Mouse (Mus musculus): ENCODE measurements at regions not wholly inside any gene's neighbourhood (a gene's known extent, or its start where the extent isn't known, plus 50 kb on each side); places are given as distances from the start of the nearest gene placed in this dataset.
"Not testable (repeated sequence)": the region's sequence is repeated elsewhere in the genome, so short reads cannot be mapped to it uniquely, and the experiment has no call there.

GRCm38 (mm10) chr10:111594651-111595050 lies 88.6 kb downstream of the Phlda1 start:
- Histone ChIP-seq H3K36me3 (no peaks in the 10 kb centered on the region), H3K4me1 (peaks cover 47% of the 10 kb centered on the region), H3K27me3 (no peaks in the 10 kb centered on the region), H3K4me3 (peak overlapping the region; percentile 19), H3K9me3 (no peaks in the 10 kb centered on the region), H3K9ac (no peak overlapping the region), H3K4me2 (peak overlapping the region; percentile 47), H3K27ac (peak overlapping the region; percentile 66)
- WGBS: 15% methylated on average over 10 of the region's 10 CpGs
- ATAC-seq (ENCODE audit: borderline replicate concordance, extremely low read depth, low FRiP score, low TSS enrichment): peak; percentile 82

GRCm38 (mm10) chr10:111595513-111595995 lies 89.5 kb downstream of the Phlda1 start:
- 9% methylated on average over 8 of the region's 8 CpGs for WGBS
- H3K4me3 ChIP-seq: no peak overlapping the region; the same call in 1 of the 2 replicates
- H3K36me3 ChIP-seq: no peaks in the 10 kb centered on the region
- no peak overlapping the region for H3K9ac ChIP-seq
- no peaks in the 10 kb centered on the region for H3K9me3 ChIP-seq
- H3K4me1 ChIP-seq: peaks cover 56% of the 10 kb centered on the region
- peak; percentile 73 for ATAC-seq (ENCODE audit: borderline replicate concordance, extremely low read depth, low FRiP score, low TSS enrichment)
- H3K27me3 ChIP-seq: no peaks in the 10 kb centered on the region
- peak overlapping the region; percentile 66; the same call in 1 of the 2 replicates for H3K27ac ChIP-seq
- peak overlapping the region; percentile 47 for H3K4me2 ChIP-seq

- H3K9ac ChIP-seq: no peak overlapping the region
- no peaks in the 10 kb centered on the region for H3K9me3 ChIP-seq
- 78% methylated on average over 5 of the region's 5 CpGs for WGBS
- 0 out of 2 replicates have a peak overlapping the region, but pooled peaks have one; percentile 74 for H3K27ac ChIP-seq
- peaks cover 64% of the 10 kb centered on the region for H3K4me1 ChIP-seq
- ATAC-seq (ENCODE audit: borderline replicate concordance, extremely low read depth, low FRiP score, low TSS enrichment): no peak
- H3K4me2 ChIP-seq: no peak overlapping the region
- no peak overlapping the region for H3K4me3 ChIP-seq
- no peaks in the 10 kb centered on the region for H3K27me3 ChIP-seq
- H3K36me3 ChIP-seq: no peaks in the 10 kb centered on the region
Observed at GRCm38 (mm10) chr10:111598650-111599049, 92.6 kb downstream of the Phlda1 start.

- Histone ChIP-seq H3K4me1 (peaks cover 60% of the 10 kb centered on the region), H3K4me3 (no peak overlapping the region), H3K27ac (peak overlapping the region; percentile 74), H3K9ac (no peak overlapping the region), H3K9me3 (no peaks in the 10 kb centered on the region), H3K4me2 (peak overlapping the region; percentile 7; the same call in 1 of the 2 replicates), H3K27me3 (no peaks in the 10 kb centered on the region), H3K36me3 (no peaks in the 10 kb centered on the region)
- WGBS: 31% methylated on average over 10 of the region's 10 CpGs
- ATAC-seq (ENCODE audit: borderline replicate concordance, extremely low read depth, low FRiP score, low TSS enrichment): no peak
Observed at GRCm38 (mm10) chr10:111599297-111600250, 93.5 kb downstream of the Phlda1 start.

GRCm38 (mm10) chr10:111600251-111600620 lies 94.2 kb downstream of the Phlda1 start:
- 14% methylated on average over 2 of the region's 2 CpGs for WGBS
- Histone ChIP-seq H3K9ac (no peak overlapping the region), H3K27ac (peak overlapping the region; percentile 74), H3K4me1 (peaks cover 54% of the 10 kb centered on the region), H3K9me3 (no peaks in the 10 kb centered on the region), H3K4me3 (no peak overlapping the region), H3K4me2 (peak overlapping the region; percentile 7; the same call in 1 of the 2 replicates), H3K36me3 (no peaks in the 10 kb centered on the region), H3K27me3 (no peaks in the 10 kb centered on the region)
- ATAC-seq (ENCODE audit: borderline replicate concordance, extremely low read depth, low FRiP score, low TSS enrichment): peak; percentile 51

- H3K4me3 ChIP-seq: no peak overlapping the region
- no peaks in the 10 kb centered on the region for H3K27me3 ChIP-seq
- H3K27ac ChIP-seq: peak overlapping the region; percentile 74
- H3K9me3 ChIP-seq: no peaks in the 10 kb centered on the region
- H3K9ac ChIP-seq: no peak overlapping the region
- H3K36me3 ChIP-seq: no peaks in the 10 kb centered on the region
- peaks cover 49% of the 10 kb centered on the region for H3K4me1 ChIP-seq
- H3K4me2 ChIP-seq: peak overlapping the region; percentile 7; the same call in 1 of the 2 replicates
- peak; percentile 93 for ATAC-seq (ENCODE audit: borderline replicate concordance, extremely low read depth, low FRiP score, low TSS enrichment)
- 0% methylated on average over 2 of the region's 2 CpGs for WGBS
Observed at GRCm38 (mm10) chr10:111600677-111601099, 94.6 kb downstream of the Phlda1 start.

- H3K4me2 ChIP-seq: no peak overlapping the region
- 77% methylated on average over 1 of the region's 1 CpGs for WGBS
- no peak overlapping the region for H3K4me3 ChIP-seq
- no peaks in the 10 kb centered on the region for H3K27me3 ChIP-seq
- ATAC-seq (ENCODE audit: borderline replicate concordance, extremely low read depth, low FRiP score, low TSS enrichment): no peak
- no peak overlapping the region for H3K9ac ChIP-seq
- H3K4me1 ChIP-seq: peaks cover 31% of the 10 kb centered on the region
- no peaks in the 10 kb centered on the region for H3K36me3 ChIP-seq
- no peaks in the 10 kb centered on the region for H3K9me3 ChIP-seq
- H3K27ac ChIP-seq: no peak overlapping the region
Observed at GRCm38 (mm10) chr10:111603166-111603565, 97.1 kb downstream of the Phlda1 start.

- not testable (repeated sequence) for H3K4me2 ChIP-seq; ATAC-seq (ENCODE audit: borderline replicate concordance, extremely low read depth, low FRiP score, low TSS enrichment); H3K4me1 ChIP-seq; H3K9ac ChIP-seq; H3K36me3 ChIP-seq; H3K27ac ChIP-seq; H3K4me3 ChIP-seq; H3K27me3 ChIP-seq; H3K9me3 ChIP-seq
- WGBS: 83% methylated on average over 2 of the region's 2 CpGs
Observed at GRCm38 (mm10) chr10:111607381-111607780, 101.3 kb downstream of the Phlda1 start.

GRCm38 (mm10) chr10:111608385-111609093 lies 102.5 kb downstream of the Phlda1 start:
- WGBS: 75% methylated on average over 9 of the region's 9 CpGs

GRCm38 (mm10) chr10:111609889-111610288 lies 103.8 kb downstream of the Phlda1 start:
- Histone ChIP-seq H3K4me3 (no peak overlapping the region), H3K36me3 (no peaks in the 10 kb centered on the region)
- WGBS: 85% methylated on average over 2 of the region's 2 CpGs

More at GRCm38 (mm10) chr10:111608385-111609093, 102.5 kb downstream of the Phlda1 start:
- no peaks in the 10 kb centered on the region for H3K9me3 ChIP-seq
- no peak overlapping the region for H3K4me2 ChIP-seq
- H3K4me1 ChIP-seq: 0 out of 2 replicates have a peak, but pooled peaks cover 3% of the 10 kb centered on the region
- no peak for ATAC-seq (ENCODE audit: borderline replicate concordance, extremely low read depth, low FRiP score, low TSS enrichment)
- no peaks in the 10 kb centered on the region for H3K27me3 ChIP-seq
- H3K36me3 ChIP-seq: no peaks in the 10 kb centered on the region
- no peak overlapping the region for H3K27ac ChIP-seq
- no peak overlapping the region for H3K4me3 ChIP-seq
- H3K9ac ChIP-seq: no peak overlapping the region

GRCm38 (mm10) chr10:111619627-111620270 lies 113.7 kb downstream of the Phlda1 start:
- H3K36me3 ChIP-seq: no peaks in the 10 kb centered on the region
- H3K9ac ChIP-seq: no peak overlapping the region
- no peak overlapping the region for H3K4me2 ChIP-seq
- ATAC-seq (ENCODE audit: borderline replicate concordance, extremely low read depth, low FRiP score, low TSS enrichment): no peak
- peaks cover 20% of the 10 kb centered on the region for H3K4me1 ChIP-seq
- WGBS: 64% methylated on average over 11 of the region's 11 CpGs
- no peak overlapping the region for H3K27ac ChIP-seq
- no peak overlapping the region for H3K4me3 ChIP-seq
- H3K9me3 ChIP-seq: no peaks in the 10 kb centered on the region
- no peaks in the 10 kb centered on the region for H3K27me3 ChIP-seq

More at GRCm38 (mm10) chr10:111609889-111610288, 103.8 kb downstream of the Phlda1 start:
- no peak overlapping the region for H3K27ac ChIP-seq
- H3K9me3 ChIP-seq: no peaks in the 10 kb centered on the region
- 0 out of 2 replicates have a peak, but pooled peaks cover 4% of the 10 kb centered on the region for H3K4me1 ChIP-seq
- no peak overlapping the region for H3K9ac ChIP-seq
- H3K4me2 ChIP-seq: no peak overlapping the region
- ATAC-seq (ENCODE audit: borderline replicate concordance, extremely low read depth, low FRiP score, low TSS enrichment): no peak
- H3K27me3 ChIP-seq: no peaks in the 10 kb centered on the region
